11 mouse cellular contexts compared by ENCODE assay signal in genomic region chr3:137977629-137978041, GRCm38 (mm10). TPM values are rescaled to one million over a fixed set of nuclear protein-coding genes. Genes with fewer than 3 reads are reported as not detected.
A peak's percentile ranks its signal among the peaks of the same experiment; 100 is the strongest.
DNase-seq lines count a peak whose midpoint lies in the region; ATAC-seq lines count a peak whose summit lies in the region.
"Had no signal": no experiment of that assay in that cellular context is flagged by ENCODE, and none has a peak within 500 bp of the region (broad histone marks: within the 10 kb centered on the region; RNA-seq: fewer than 3 reads in every experiment).

No protein-coding gene starts in this region.

- H3K27ac ChIP-seq in kidney, embryonic 16.5 days (ENCODE audit: low read length), result peak overlapping the region; percentile 61; the same call in 1 of the 2 replicates
- H3K27ac ChIP-seq in embryonic facial prominence, embryonic 10.5 days (replicated peaks), result peak overlapping the region; percentile 44
- peak overlapping the region; percentile 55 for H3K27ac ChIP-seq in hindbrain, embryonic 16.5 days (ENCODE audit: low read depth, low read length)
- H3K27ac ChIP-seq in midbrain, embryonic 15.5 days, result peak overlapping the region; percentile 55

- no peaks in the 10 kb centered on the region for H3K9me3 ChIP-seq in kidney, embryonic 16.5 days (ENCODE audit: low read length)
- H3K9me3 ChIP-seq in embryonic facial prominence, embryonic 10.5 days, result no peaks in the 10 kb centered on the region
- H3K9me3 ChIP-seq in hindbrain, embryonic 16.5 days (ENCODE audit: control insufficient read depth, low read length), result no peaks in the 10 kb centered on the region
- H3K9me3 ChIP-seq in midbrain, embryonic 15.5 days, result no peaks in the 10 kb centered on the region

- H3K27me3 ChIP-seq in kidney, embryonic 16.5 days (ENCODE audit: insufficient read depth, low read length), result no peaks in the 10 kb centered on the region
- no peaks in the 10 kb centered on the region; the same call in 1 of the 2 replicates for H3K27me3 ChIP-seq in embryonic facial prominence, embryonic 10.5 days (replicated peaks; ENCODE audit: low read depth, poor library complexity, severe bottlenecking)
- H3K27me3 ChIP-seq in hindbrain, embryonic 16.5 days (replicated peaks; ENCODE audit: control insufficient read depth, insufficient read depth, low read length), result no peaks in the 10 kb centered on the region
- no peaks in the 10 kb centered on the region for H3K27me3 ChIP-seq in midbrain, embryonic 15.5 days (replicated peaks)

- DNase-seq in kidney, adult 9 months, result no peak
- DNase-seq in embryonic facial prominence, embryonic 10.5 days (ENCODE audit: low spot score), result no peak
- no peak for DNase-seq in thymus, postnatal 0 days (ENCODE audit: low spot score)
- no peak for DNase-seq in spleen, adult 12 weeks (ENCODE audit: low spot score)
- no peak for DNase-seq in MN1 (ENCODE audit: low spot score)
- DNase-seq: cerebellum, adult 9-10 months; heart, postnatal 10 days; lung, postnatal 10 days had no signal

- 38% methylated on average over 6 of the region's 6 CpGs for WGBS in kidney, embryonic 16.5 days
- WGBS in embryonic facial prominence, embryonic 10.5 days, result 22% methylated on average over 6 of the region's 6 CpGs
- 28% methylated on average over 6 of the region's 6 CpGs for whole genome bisulfite sequencing in hindbrain, embryonic 16.5 days
- WGBS in midbrain, embryonic 15.5 days, result 16% methylated on average over 6 of the region's 6 CpGs

- no peak overlapping the region; the same call in 1 of the 2 replicates for H3K9ac ChIP-seq in kidney, embryonic 16.5 days (replicated peaks; ENCODE audit: low read length)
- no peak overlapping the region for H3K9ac ChIP-seq in hindbrain, embryonic 16.5 days (ENCODE audit: low read depth, low read length)
- no peak overlapping the region for H3K9ac ChIP-seq in midbrain, embryonic 15.5 days

- H3K4me3 ChIP-seq in kidney, embryonic 16.5 days (ENCODE audit: low read length), result no peak overlapping the region
- no peak overlapping the region for H3K4me3 ChIP-seq in embryonic facial prominence, embryonic 10.5 days
- no peak overlapping the region for H3K4me3 ChIP-seq in hindbrain, embryonic 16.5 days (ENCODE audit: low read length)
- no peak overlapping the region for H3K4me3 ChIP-seq in midbrain, embryonic 15.5 days

- H3K4me1 ChIP-seq in kidney, embryonic 16.5 days (ENCODE audit: insufficient read depth, low read length), result peaks cover 14% of the 10 kb centered on the region
- H3K4me1 ChIP-seq in embryonic facial prominence, embryonic 10.5 days, result peaks cover 27% of the 10 kb centered on the region
- peaks cover 5% of the 10 kb centered on the region for H3K4me1 ChIP-seq in hindbrain, embryonic 16.5 days (ENCODE audit: control insufficient read depth, insufficient read depth, low read depth, low read length)
- H3K4me1 ChIP-seq in midbrain, embryonic 15.5 days, result peaks cover 15% of the 10 kb centered on the region

- H3K36me3 ChIP-seq in kidney, embryonic 16.5 days (ENCODE audit: insufficient read depth, low read length), result no peaks in the 10 kb centered on the region
- H3K36me3 ChIP-seq in embryonic facial prominence, embryonic 10.5 days (replicated peaks), result no peaks in the 10 kb centered on the region
- no peaks in the 10 kb centered on the region for H3K36me3 ChIP-seq in hindbrain, embryonic 16.5 days (ENCODE audit: control insufficient read depth, insufficient read depth, low read length)
- H3K36me3 ChIP-seq in midbrain, embryonic 15.5 days (replicated peaks), result no peaks in the 10 kb centered on the region

- H3K4me2 ChIP-seq in kidney, embryonic 16.5 days (replicated peaks; ENCODE audit: low read depth, low read length), result no peak overlapping the region
- H3K4me2 ChIP-seq in hindbrain, embryonic 16.5 days (ENCODE audit: low read length), result no peak overlapping the region
- H3K4me2 ChIP-seq in midbrain, embryonic 15.5 days, result no peak overlapping the region

- peak; percentile 43; the same call in 1 of the 2 replicates for ATAC-seq in kidney, embryonic 16.5 days (ENCODE audit: low FRiP score, low TSS enrichment)
- peak; percentile 84 for ATAC-seq in hindbrain, embryonic 16.5 days
- peak; percentile 67 for ATAC-seq in midbrain, embryonic 15.5 days (replicated peaks)

RNA-seq across cellular contexts. Expression of gene Dapp1, which starts 3.7 kb away (rescaled TPM):
- polyA plus RNA-seq in kidney, embryonic 16.5 days (2015; fragmentation: Nextera tagmentation; extraction: Ambion mirVana), result 9.3 and 10.1 TPM in 2 replicates
- polyA plus RNA-seq in embryonic facial prominence, embryonic 10.5 days (2016; fragmentation: Nextera tagmentation; extraction: Ambion mirVana), result 2.1 and 2.3 TPM in 2 replicates
- polyA plus RNA-seq in hindbrain, embryonic 16.5 days (2015; fragmentation: Nextera tagmentation; extraction: Ambion mirVana), result 3.0 and 3.1 TPM in 2 replicates
- polyA plus RNA-seq in midbrain, embryonic 15.5 days (2015; fragmentation: Nextera tagmentation; extraction: Ambion mirVana), result 1.0 and 1.4 TPM in 2 replicates
- polyA plus RNA-seq in thymus, postnatal 0 days (2015; fragmentation: Nextera tagmentation; extraction: Ambion mirVana), result 22.6 and 26.0 TPM in 2 replicates

RNA-seq across cellular contexts. Expression of gene Lamtor3, which starts 59.3 kb away (rescaled TPM):
- polyA plus RNA-seq in kidney, embryonic 16.5 days (2015; fragmentation: Nextera tagmentation; extraction: Ambion mirVana), result 118 and 125 TPM in 2 replicates
- polyA plus RNA-seq in embryonic facial prominence, embryonic 10.5 days (2016; fragmentation: Nextera tagmentation; extraction: Ambion mirVana), result 86.7 and 88.8 TPM in 2 replicates
- 132 and 135 TPM in 2 replicates for polyA plus RNA-seq in hindbrain, embryonic 16.5 days (2015; fragmentation: Nextera tagmentation; extraction: Ambion mirVana)
- 133 and 134 TPM in 2 replicates for polyA plus RNA-seq in midbrain, embryonic 15.5 days (2015; fragmentation: Nextera tagmentation; extraction: Ambion mirVana)
- polyA plus RNA-seq in thymus, postnatal 0 days (2015; fragmentation: Nextera tagmentation; extraction: Ambion mirVana), result 119 and 129 TPM in 2 replicates
